Mouse (Mus musculus) forebrain, postnatal 0 days (tissue): ENCODE data around the gene Ppp6r2. TPM values are rescaled to one million over a fixed set of nuclear protein-coding genes. Genes with fewer than 3 reads are reported as not detected.

Experiments used
- ATAC-seq: fragments of 200-750 bp; cut with Nextera tagmentation; 2 replicates; pipeline ENCODE4 v1.8.0; 2017; ENCODE audit warnings: mild to moderate bottlenecking, moderate library complexity
- DNase-seq: peaks from one replicate; pipeline ENCODE4 v3.0.0-alpha.2; 2015
- H3K27ac ChIP-seq: fragments of 300-500 bp; sonication (generic); 2 replicates; pipeline ENCODE4 v1.5.1; 2014; ENCODE audit warnings: low read depth, mild to moderate bottlenecking, antibody characterized with exemption, low read length, moderate library complexity, mixed read lengths
- H3K27me3 ChIP-seq: fragments of 300-500 bp; sonication (generic); 2 replicates; pipeline ENCODE4 v1.6.1; 2014; ENCODE audit warnings: mild to moderate bottlenecking, low read length, mixed read lengths; ENCODE audit not compliant: insufficient read depth
- H3K36me3 ChIP-seq: fragments of 300-500 bp; sonication (generic); 2 replicates; pipeline ENCODE4 v1.6.1; 2014; ENCODE audit warnings: mild to moderate bottlenecking, moderate library complexity; ENCODE audit not compliant: insufficient read depth
- H3K4me1 ChIP-seq: fragments of 300-500 bp; sonication (generic); 2 replicates; pipeline ENCODE4 v1.6.1; 2014; ENCODE audit warnings: antibody characterized with exemption; ENCODE audit not compliant: insufficient read depth
- H3K4me2 ChIP-seq: fragments of 300-500 bp; sonication (generic); 2 replicates; pipeline ENCODE4 v1.6.1; 2014; ENCODE audit warnings: low read depth, mild to moderate bottlenecking, moderate library complexity
- H3K4me3 ChIP-seq: fragments of 300-500 bp; sonication (generic); 2 replicates; pipeline ENCODE4 v1.5.1; 2014; ENCODE audit warnings: low read depth, low read length, mixed read lengths
- H3K9ac ChIP-seq: fragments of 300-500 bp; sonication (generic); 2 replicates; pipeline ENCODE4 v1.6.1; 2014; ENCODE audit warnings: mild to moderate bottlenecking
- H3K9me3 ChIP-seq: fragments of 300-500 bp; sonication (generic); 2 replicates; pipeline ENCODE4 v1.6.1; 2016; ENCODE audit warnings: low read length
- CTCF ChIP-seq: sonication (generic); IDR thresholded peaks from 2 replicates; pipeline ENCODE4 v1.5.1; 2016; ENCODE audit warnings: antibody characterized with exemption, control low read depth, low read depth
- WGBS: fragments of 180-500 bp; shearing (Covaris S2); extraction: QIAGEN DNeasy Blood & Tissue Kit; methylation state at CpG from one replicate; pipeline ENCODE4 v1.1.7; 2014; 5-methylcytosine and 5-hydroxymethylcytosine counted together
- polyA plus RNA-seq: library from polyadenylated mRNA; unstranded; fragments of >200 nt; fragmentation: Nextera tagmentation; extraction: Ambion mirVana; gene quantifications from 2 replicates; pipeline ENCODE4 v1.2.1, GENCODE M21; 2015
- total RNA-seq: library from RNA; depleted of rRNA; stranded (reverse); fragments of >200 nt; gene quantifications from 2 replicates; pipeline ENCODE4 v1.2.3, GENCODE M21; 2014

Ppp6r2 gene
- total and polyA plus RNA-seq, 2 experiments from 2014 or later = 77.2 to 296 TPM

DNA sequence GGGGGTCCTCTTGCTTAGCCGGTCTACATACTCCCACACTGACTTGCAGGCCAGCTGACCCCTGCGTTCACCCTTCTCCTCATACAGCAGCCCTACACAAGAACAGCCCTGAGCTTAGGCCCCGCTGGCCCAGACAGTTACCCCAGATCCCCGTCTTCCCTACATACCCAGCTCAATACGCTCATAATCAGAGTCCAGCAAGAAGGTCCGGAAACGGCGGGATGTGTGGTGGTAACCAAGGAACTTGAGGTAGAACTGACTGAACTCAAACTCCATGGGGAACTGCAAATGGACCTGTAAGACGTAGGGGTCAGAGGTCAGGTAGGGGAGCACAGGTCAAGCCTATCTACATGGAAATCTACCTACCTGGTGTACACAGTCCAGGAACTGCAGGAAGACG lies 82.4 kb downstream of the Ppp6r2 start:
- no peak for TF ChIP-seq CTCF
- H3K9me3 ChIP-seq = no peaks in the 10 kb centered on the region
- no peak overlapping the region for H3K4me3 ChIP-seq
- H3K9ac ChIP-seq = no peak overlapping the region
- 95% methylated on average over 10 of the region's 10 CpGs for WGBS
- H3K4me2 ChIP-seq = no peak overlapping the region
- H3K27ac ChIP-seq = no peak overlapping the region
- H3K36me3 ChIP-seq = peaks cover 76% of the 10 kb centered on the region
- DNase-seq = no peak
- no peak for ATAC-seq
- H3K4me1 ChIP-seq = no peaks in the 10 kb centered on the region
- no peaks in the 10 kb centered on the region for H3K27me3 ChIP-seq

DNA sequence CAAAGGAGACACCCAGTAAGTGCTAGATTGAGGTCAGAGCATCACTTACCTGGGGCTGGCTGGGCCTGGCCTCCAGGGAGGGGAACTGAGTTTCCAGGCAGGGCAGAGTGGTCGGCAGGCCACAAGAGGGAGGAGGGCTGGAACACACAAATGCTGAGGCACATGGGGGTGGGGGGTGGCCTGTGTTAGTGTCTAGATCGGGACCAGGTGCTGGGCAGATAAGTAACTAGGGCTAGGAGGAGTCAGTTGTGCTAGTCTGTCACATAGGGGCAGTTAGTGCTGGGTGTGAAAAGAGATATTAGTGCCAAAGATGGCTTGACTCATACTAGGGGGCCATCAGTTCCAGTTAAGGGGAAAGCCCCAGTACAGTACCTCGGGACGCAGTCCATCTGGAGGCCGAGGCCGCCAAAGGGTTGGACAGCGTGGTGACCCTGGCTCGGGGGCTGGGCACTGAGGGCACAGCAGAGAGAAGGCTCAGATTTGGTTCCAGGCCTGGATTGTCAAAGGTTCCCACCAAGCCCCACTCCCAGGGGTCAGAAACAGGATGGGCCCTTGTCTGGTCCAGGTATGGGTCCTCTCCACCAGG lies 84.3 kb downstream of the Ppp6r2 start:
- TF ChIP-seq CTCF = no peak
- no peak for DNase-seq
- no peaks in the 10 kb centered on the region for H3K9me3 ChIP-seq
- no peak overlapping the region for H3K9ac ChIP-seq
- H3K27me3 ChIP-seq = no peaks in the 10 kb centered on the region
- H3K4me1 ChIP-seq = no peaks in the 10 kb centered on the region
- WGBS = 95% methylated on average over 8 of the region's 8 CpGs
- no peak overlapping the region for H3K27ac ChIP-seq
- peaks cover 78% of the 10 kb centered on the region for H3K36me3 ChIP-seq
- no peak overlapping the region for H3K4me2 ChIP-seq
- ATAC-seq = no peak
- no peak overlapping the region for H3K4me3 ChIP-seq

DNA sequence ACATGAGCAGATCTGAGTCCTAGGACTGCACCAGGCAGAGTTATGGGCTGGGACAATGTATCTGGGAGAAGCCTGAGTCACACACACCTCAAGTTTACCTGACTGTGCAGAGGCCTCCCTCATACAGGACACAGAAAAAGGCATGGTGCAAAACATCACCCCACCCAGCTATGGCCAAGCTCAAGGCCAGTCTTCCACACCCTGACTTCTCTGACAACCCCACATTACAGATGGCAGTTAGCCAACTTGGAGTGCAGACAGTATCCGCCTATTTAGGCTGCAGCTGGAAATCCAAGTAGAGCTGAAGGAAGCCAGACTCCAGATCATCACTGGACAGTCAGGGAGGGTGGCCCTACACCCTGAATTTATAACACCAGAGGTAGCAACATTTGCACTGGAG lies 85.1 kb downstream of the Ppp6r2 start:
- no peak overlapping the region for H3K4me3 ChIP-seq
- no peak overlapping the region for H3K4me2 ChIP-seq
- no peak overlapping the region for H3K27ac ChIP-seq
- ATAC-seq (no peak), DNase-seq (no peak)
- H3K36me3 ChIP-seq = peaks cover 82% of the 10 kb centered on the region
- H3K4me1 ChIP-seq = no peaks in the 10 kb centered on the region
- H3K9me3 ChIP-seq = no peaks in the 10 kb centered on the region
- no peak for TF ChIP-seq CTCF
- 58% methylated on average over 1 of the region's 1 CpGs for WGBS
- H3K27me3 ChIP-seq = no peaks in the 10 kb centered on the region
- H3K9ac ChIP-seq = no peak overlapping the region

DNA sequence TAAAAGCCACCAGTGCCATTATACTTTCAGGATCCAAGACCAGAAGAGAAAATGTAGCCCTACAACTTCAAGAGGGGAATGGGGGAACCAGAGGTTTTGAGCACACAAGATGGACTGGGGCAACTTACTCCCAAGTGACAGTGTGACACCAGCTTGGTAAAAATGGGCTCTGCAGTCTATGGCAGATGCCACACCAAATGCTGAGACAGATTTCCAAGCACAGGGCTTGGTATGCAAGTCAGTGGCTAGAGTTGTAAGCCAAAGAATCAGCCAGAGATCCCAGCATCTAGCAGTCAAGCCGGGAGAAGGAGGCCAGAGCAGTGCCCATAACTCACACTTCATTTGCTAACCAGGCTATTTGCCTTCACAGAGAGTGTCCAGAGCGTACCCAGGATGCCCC lies 86.3 kb downstream of the Ppp6r2 start:
- H3K9me3 ChIP-seq = no peaks in the 10 kb centered on the region
- H3K27ac ChIP-seq = no peak overlapping the region
- H3K4me2 ChIP-seq = no peak overlapping the region
- DNase-seq (no peak), ATAC-seq (no peak; the same call in 1 of the 2 replicates)
- no peaks in the 10 kb centered on the region for H3K27me3 ChIP-seq
- H3K36me3 ChIP-seq = peaks cover 84% of the 10 kb centered on the region
- TF ChIP-seq CTCF = no peak
- H3K4me1 ChIP-seq = no peaks in the 10 kb centered on the region
- H3K9ac ChIP-seq = no peak overlapping the region
- no peak overlapping the region for H3K4me3 ChIP-seq
- 92% methylated on average over 2 of the region's 2 CpGs for WGBS

DNA sequence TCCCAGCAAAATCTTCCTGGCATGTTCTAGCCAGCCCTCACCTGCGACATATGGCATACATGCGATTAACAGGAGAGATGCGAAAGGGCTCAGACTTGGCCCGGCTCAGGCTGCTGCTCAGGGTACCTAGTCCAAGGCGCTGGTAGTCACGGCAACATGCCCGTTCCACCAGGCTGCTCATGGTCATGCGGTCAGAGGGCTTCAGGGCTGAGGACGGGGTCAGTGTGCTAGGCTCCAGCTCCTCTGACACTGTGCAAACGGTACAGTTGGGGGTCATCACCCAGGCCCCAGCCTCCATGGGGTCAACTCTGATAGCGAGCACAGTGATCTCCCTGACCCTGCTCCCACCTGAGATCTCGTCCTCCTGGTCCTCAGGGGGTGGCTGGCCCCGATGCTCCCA lies 88.8 kb downstream of the Ppp6r2 start:
- ATAC-seq = no peak
- no peak for DNase-seq
- Histone ChIP-seq H3K4me2 (no peak overlapping the region), H3K9me3 (no peaks in the 10 kb centered on the region), H3K27me3 (no peaks in the 10 kb centered on the region), H3K9ac (no peak overlapping the region), H3K36me3 (peaks cover 84% of the 10 kb centered on the region), H3K27ac (no peak overlapping the region), H3K4me1 (no peaks in the 10 kb centered on the region), H3K4me3 (no peak overlapping the region)
- 89% methylated on average over 13 of the region's 13 CpGs for WGBS
- no peak for TF ChIP-seq CTCF

DNA sequence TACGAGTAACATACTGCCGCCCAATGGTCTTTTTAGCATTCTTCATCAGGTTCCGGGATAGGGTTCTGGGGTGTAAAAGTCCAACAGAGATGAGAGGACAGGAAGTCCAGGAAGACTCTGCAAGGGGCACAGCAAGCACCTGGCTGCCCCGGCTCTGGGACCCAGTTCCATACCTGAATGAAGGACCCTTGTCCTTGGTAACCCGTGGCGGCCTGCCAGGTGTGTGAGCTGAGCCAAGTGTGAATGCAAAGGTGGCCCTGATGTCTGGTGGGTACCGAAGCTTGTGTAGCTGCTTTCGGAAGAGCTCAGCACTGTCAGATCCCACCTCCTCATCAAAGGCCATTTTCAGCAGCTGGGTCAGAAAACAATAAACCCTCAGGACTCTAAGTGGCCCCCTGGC lies 89.2 kb downstream of the Ppp6r2 start:
- DNase-seq (no peak), ATAC-seq (no peak)
- no peak overlapping the region for H3K4me3 ChIP-seq
- TF ChIP-seq CTCF = no peak
- H3K36me3 ChIP-seq = peaks cover 84% of the 10 kb centered on the region
- no peaks in the 10 kb centered on the region for H3K9me3 ChIP-seq
- H3K27me3 ChIP-seq = no peaks in the 10 kb centered on the region
- WGBS = 97% methylated on average over 8 of the region's 8 CpGs
- no peak overlapping the region for H3K4me2 ChIP-seq
- H3K27ac ChIP-seq = no peak overlapping the region
- no peak overlapping the region for H3K9ac ChIP-seq
- no peaks in the 10 kb centered on the region for H3K4me1 ChIP-seq

DNA sequence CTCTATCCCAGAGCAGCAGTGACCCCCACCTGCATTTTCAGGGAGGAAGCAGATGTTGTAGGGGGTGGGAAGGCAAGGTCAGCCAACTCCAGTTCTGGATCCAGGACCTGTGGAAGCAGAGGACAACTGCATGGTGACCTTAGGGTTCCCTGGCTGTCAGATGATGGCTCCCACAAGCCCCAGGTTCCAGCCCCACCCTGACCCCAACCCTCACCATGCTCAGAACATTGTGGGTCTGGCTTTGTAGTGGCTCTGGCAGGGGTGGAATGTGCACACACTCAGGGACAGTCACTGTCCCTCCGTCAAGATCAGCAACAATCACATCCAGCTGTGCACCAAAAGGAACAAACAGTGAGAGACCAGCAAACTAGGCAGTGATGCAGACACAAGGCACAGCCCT lies 94.6 kb downstream of the Ppp6r2 start:
- no peak overlapping the region for H3K4me3 ChIP-seq
- no peaks in the 10 kb centered on the region for H3K9me3 ChIP-seq

DNA sequence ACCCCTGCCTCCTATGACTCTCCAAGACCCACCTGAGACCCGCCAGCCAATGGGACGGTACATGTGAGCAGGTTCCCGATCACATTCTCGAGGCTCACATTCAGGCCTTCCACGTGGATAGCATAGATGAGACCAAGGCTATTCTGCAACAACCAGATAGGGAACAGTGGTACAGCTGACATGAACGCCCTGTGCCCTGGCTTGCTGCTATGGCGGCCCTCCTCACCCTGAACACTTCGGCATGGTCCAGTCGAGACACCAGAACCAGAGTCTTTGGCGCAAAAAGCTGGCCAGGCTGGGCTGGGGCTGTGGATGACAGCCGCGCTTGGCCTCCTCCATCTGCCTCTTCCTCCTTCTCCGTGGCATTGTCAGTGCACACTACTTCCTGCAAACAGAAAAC lies 96.1 kb downstream of the Ppp6r2 start:
- no peak overlapping the region for H3K4me3 ChIP-seq
- no peaks in the 10 kb centered on the region for H3K9me3 ChIP-seq
- ATAC-seq = no peak
- peaks cover 48% of the 10 kb centered on the region for H3K36me3 ChIP-seq
- 94% methylated on average over 13 of the region's 13 CpGs for WGBS
- no peak for TF ChIP-seq CTCF
- H3K4me1 ChIP-seq = no peaks in the 10 kb centered on the region
- H3K27me3 ChIP-seq = no peaks in the 10 kb centered on the region
- no peak overlapping the region for H3K27ac ChIP-seq
- H3K9ac ChIP-seq = no peak overlapping the region
- no peak for DNase-seq
- no peak overlapping the region for H3K4me2 ChIP-seq

More for the DNA sequence above, 94.6 kb downstream of the Ppp6r2 start:
- H3K9ac ChIP-seq = no peak overlapping the region
- H3K4me2 ChIP-seq = no peak overlapping the region
- no peak for DNase-seq
- ATAC-seq = no peak
- peaks cover 63% of the 10 kb centered on the region for H3K36me3 ChIP-seq
- WGBS = 59% methylated on average over 1 of the region's 1 CpGs
- no peak overlapping the region for H3K27ac ChIP-seq
- no peaks in the 10 kb centered on the region for H3K4me1 ChIP-seq
- no peak for TF ChIP-seq CTCF
- H3K27me3 ChIP-seq = no peaks in the 10 kb centered on the region
